Comparison of ENCODE assay signal across 16 mouse cellular contexts in genomic region chr12:4460990-4461389, GRCm38 (mm10). TPM values are rescaled to one million over a fixed set of nuclear protein-coding genes. Genes with fewer than 3 reads are reported as not detected.
DNase-seq lines count a peak whose midpoint lies in the region; ATAC-seq and TF ChIP-seq lines count a peak whose summit lies in the region.
"Had no signal": no experiment of that assay in that cellular context is flagged by ENCODE, and none has a peak within 500 bp of the region (broad histone marks: within the 10 kb centered on the region; RNA-seq: fewer than 3 reads in every experiment).

No protein-coding gene starts in this region.

- H3K9ac ChIP-seq in forebrain, postnatal 0 days: no peak overlapping the region
- H3K9ac ChIP-seq in forebrain, embryonic 11.5 days (ENCODE audit: low read length): no peak overlapping the region
- H3K9ac ChIP-seq in liver, postnatal 0 days (replicated peaks): no peak overlapping the region
- H3K9ac ChIP-seq in liver, embryonic 11.5 days (ENCODE audit: low read depth, low read length): no peak overlapping the region
- H3K9ac ChIP-seq: embryonic facial prominence, embryonic 12.5 days; forebrain, embryonic 13.5 days; intestine, embryonic 15.5 days had no signal

- no peaks in the 10 kb centered on the region for H3K36me3 ChIP-seq in forebrain, postnatal 0 days (ENCODE audit: insufficient read depth)
- no peaks in the 10 kb centered on the region for H3K36me3 ChIP-seq in forebrain, embryonic 11.5 days (ENCODE audit: control insufficient read depth, insufficient read depth, low read length)
- no peaks in the 10 kb centered on the region for H3K36me3 ChIP-seq in liver, postnatal 0 days (replicated peaks; ENCODE audit: insufficient read depth, low read length)
- no peaks in the 10 kb centered on the region for H3K36me3 ChIP-seq in liver, embryonic 11.5 days (ENCODE audit: control insufficient read depth, insufficient read depth, low read length)
- H3K36me3 ChIP-seq in embryonic facial prominence, embryonic 10.5 days (replicated peaks): no peaks in the 10 kb centered on the region
- H3K36me3 ChIP-seq: embryonic facial prominence, embryonic 12.5 days; intestine, embryonic 15.5 days had no signal

- no peak overlapping the region for H3K4me3 ChIP-seq in forebrain, postnatal 0 days (ENCODE audit: low read depth, low read length)
- H3K4me3 ChIP-seq in forebrain, embryonic 11.5 days (ENCODE audit: low read depth, low read length): no peak overlapping the region
- H3K4me3 ChIP-seq in liver, postnatal 0 days (ENCODE audit: low read depth, low read length): no peak overlapping the region
- no peak overlapping the region for H3K4me3 ChIP-seq in liver, embryonic 11.5 days (ENCODE audit: low read depth, low read length)
- no peak overlapping the region for H3K4me3 ChIP-seq in embryonic facial prominence, embryonic 10.5 days
- H3K4me3 ChIP-seq: embryonic facial prominence, embryonic 12.5 days; forebrain, embryonic 13.5 days; intestine, embryonic 15.5 days had no signal

- H3K27ac ChIP-seq in forebrain, postnatal 0 days (ENCODE audit: low read depth, low read length): no peak overlapping the region
- no peak overlapping the region for H3K27ac ChIP-seq in forebrain, embryonic 11.5 days (ENCODE audit: low read depth, low read length)
- H3K27ac ChIP-seq in liver, postnatal 0 days (ENCODE audit: low read depth): no peak overlapping the region
- no peak overlapping the region for H3K27ac ChIP-seq in liver, embryonic 11.5 days (ENCODE audit: low read depth, low read length)
- no peak overlapping the region for H3K27ac ChIP-seq in embryonic facial prominence, embryonic 10.5 days (replicated peaks)
- H3K27ac ChIP-seq: embryonic facial prominence, embryonic 12.5 days; forebrain, embryonic 13.5 days; intestine, embryonic 15.5 days had no signal

- no peaks in the 10 kb centered on the region for H3K27me3 ChIP-seq in forebrain, postnatal 0 days (ENCODE audit: insufficient read depth, low read length)
- H3K27me3 ChIP-seq in forebrain, embryonic 11.5 days (ENCODE audit: control insufficient read depth, insufficient read depth, low read length): no peaks in the 10 kb centered on the region
- no peaks in the 10 kb centered on the region for H3K27me3 ChIP-seq in liver, postnatal 0 days (ENCODE audit: insufficient read depth, low read length)
- H3K27me3 ChIP-seq in liver, embryonic 11.5 days (replicated peaks; ENCODE audit: control insufficient read depth, insufficient read depth, low read length): no peaks in the 10 kb centered on the region
- H3K27me3 ChIP-seq in embryonic facial prominence, embryonic 10.5 days (replicated peaks; ENCODE audit: low read depth, poor library complexity, severe bottlenecking): no peaks in the 10 kb centered on the region
- H3K27me3 ChIP-seq: embryonic facial prominence, embryonic 12.5 days; forebrain, embryonic 13.5 days; intestine, embryonic 15.5 days had no signal

- ATAC-seq in forebrain, postnatal 0 days: no peak
- ATAC-seq in forebrain, embryonic 11.5 days (replicated peaks; ENCODE audit: low FRiP score): no peak
- no peak for ATAC-seq in liver, postnatal 0 days
- ATAC-seq in liver, embryonic 11.5 days (replicated peaks; ENCODE audit: low FRiP score): no peak
- peak; percentile 76 for ATAC-seq in megakaryocyte progenitor cell, adult 5-6 weeks (replicated peaks; ENCODE audit: poor library complexity)
- ATAC-seq: forebrain, embryonic 13.5 days; intestine, embryonic 15.5 days had no signal

- peak; percentile 46 for TF ChIP-seq CTCF in forebrain, postnatal 0 days (IDR thresholded peaks at IDR 0.05; ENCODE audit: low read depth)
- TF ChIP-seq CTCF in liver, postnatal 0 days (IDR thresholded peaks at IDR 0.05; ENCODE audit: low read depth): peak; percentile 61

- no peak for TF ChIP-seq EP300 in liver, postnatal 0 days (IDR thresholded peaks at IDR 0.05; ENCODE audit: low read depth)

- no peaks in the 10 kb centered on the region for H3K4me1 ChIP-seq in forebrain, postnatal 0 days (ENCODE audit: insufficient read depth)
- H3K4me1 ChIP-seq in forebrain, embryonic 11.5 days (replicated peaks; ENCODE audit: control insufficient read depth, insufficient read depth, low read length): no peaks in the 10 kb centered on the region
- no peaks in the 10 kb centered on the region; the same call in 1 of the 2 replicates for H3K4me1 ChIP-seq in liver, postnatal 0 days (ENCODE audit: insufficient read depth)
- H3K4me1 ChIP-seq in liver, embryonic 11.5 days (replicated peaks; ENCODE audit: control insufficient read depth, insufficient read depth, low read length): no peaks in the 10 kb centered on the region
- no peaks in the 10 kb centered on the region for H3K4me1 ChIP-seq in embryonic facial prominence, embryonic 10.5 days
- H3K4me1 ChIP-seq: embryonic facial prominence, embryonic 12.5 days; intestine, embryonic 15.5 days had no signal

- DNase-seq in forebrain, postnatal 0 days: no peak
- no peak for DNase-seq in forebrain, embryonic 11.5 days (ENCODE audit: low spot score)
- no peak for DNase-seq in liver, postnatal 0 days
- DNase-seq in liver, embryonic 11.5 days (ENCODE audit: low spot score): no peak
- peak; percentile 44 for DNase-seq in ES-CJ7 (ENCODE audit: low read depth, low spot score)
- DNase-seq in embryonic facial prominence, embryonic 10.5 days (ENCODE audit: low spot score): no peak
- DNase-seq in kidney, adult 18-20 months: no peak
- DNase-seq: cerebellum, adult 9-11 months; gastrocnemius, postnatal 25 days; heart, postnatal 14 days; lung, postnatal 4 days; thymus, postnatal 25 days had no signal

- H3K9me3 ChIP-seq in forebrain, postnatal 0 days (ENCODE audit: low read length): no peaks in the 10 kb centered on the region
- H3K9me3 ChIP-seq in forebrain, embryonic 11.5 days (ENCODE audit: control insufficient read depth, low read length): no peaks in the 10 kb centered on the region
- no peaks in the 10 kb centered on the region for H3K9me3 ChIP-seq in liver, postnatal 0 days (ENCODE audit: low read length)
- no peaks in the 10 kb centered on the region for H3K9me3 ChIP-seq in liver, embryonic 11.5 days (ENCODE audit: control insufficient read depth, low read length)
- no peaks in the 10 kb centered on the region for H3K9me3 ChIP-seq in embryonic facial prominence, embryonic 10.5 days
- H3K9me3 ChIP-seq: embryonic facial prominence, embryonic 12.5 days; intestine, embryonic 15.5 days had no signal

- no peak overlapping the region for H3K4me2 ChIP-seq in forebrain, postnatal 0 days (ENCODE audit: low read depth)
- H3K4me2 ChIP-seq in forebrain, embryonic 11.5 days (ENCODE audit: low read depth, low read length, severe bottlenecking): no peak overlapping the region
- H3K4me2 ChIP-seq in liver, postnatal 0 days (ENCODE audit: low read depth, low read length): no peak overlapping the region
- no peak overlapping the region for H3K4me2 ChIP-seq in liver, embryonic 11.5 days
- H3K4me2 ChIP-seq: embryonic facial prominence, embryonic 12.5 days; forebrain, embryonic 13.5 days; intestine, embryonic 15.5 days had no signal

- WGBS in forebrain, postnatal 0 days: 97% methylated on average over 2 of the region's 2 CpGs
- 89% methylated on average over 2 of the region's 2 CpGs for WGBS in forebrain, embryonic 11.5 days
- 92% methylated on average over 2 of the region's 2 CpGs for WGBS in liver, postnatal 0 days (ENCODE audit: insufficient replicate concordance)
- WGBS in liver, embryonic 11.5 days: 86% methylated on average over 2 of the region's 2 CpGs
- 91% methylated on average over 2 of the region's 2 CpGs for WGBS in embryonic facial prominence, embryonic 10.5 days

RNA-seq across cellular contexts. Expression of gene Ncoa1, which starts 16.0 kb away (rescaled TPM):
- total RNA-seq in forebrain, postnatal 0 days (2014; rRNA removed): 43.2 and 46.1 TPM in 2 replicates
- polyA plus RNA-seq in forebrain, postnatal 0 days (2015; fragmentation: Nextera tagmentation; extraction: Ambion mirVana): 15.5 and 20.2 TPM in 2 replicates
- polyA plus RNA-seq in forebrain, embryonic 11.5 days (2014; fragmentation: Nextera tagmentation; extraction: Ambion mirVana): 9.0 and 9.2 TPM in 2 replicates
- 2.2 and 2.5 TPM in 2 replicates for polyA plus RNA-seq in liver, postnatal 0 days (2015; fragmentation: Nextera tagmentation; extraction: Ambion mirVana)
- polyA plus RNA-seq in liver, embryonic 11.5 days (2014; fragmentation: Nextera tagmentation; extraction: Ambion mirVana): 2.2 and 2.6 TPM in 2 replicates
- 27.6 and 28.0 TPM in 2 replicates for total RNA-seq in megakaryocyte progenitor cell, adult 5-6 weeks (2015)
- 6.7 and 11.0 TPM in 2 replicates for total RNA-seq in megakaryocyte progenitor cell, adult 5-6 weeks (2017)
- polyA plus RNA-seq in embryonic facial prominence, embryonic 10.5 days (2016; fragmentation: Nextera tagmentation; extraction: Ambion mirVana): 2.4 and 2.7 TPM in 2 replicates
